Mouse (Mus musculus) large intestine, adult 2 months (tissue): ENCODE measurements at regions not wholly inside any gene's neighbourhood (a gene's known extent, or its start where the extent isn't known, plus 50 kb on each side); places are given as distances from the start of the nearest gene placed in this dataset.
"Not testable (repeated sequence)": the region's sequence is repeated elsewhere in the genome, so short reads cannot be mapped to it uniquely, and the experiment has no call there.

Experiments
- DNase-seq: peaks from one replicate; pipeline ENCODE4 v3.0.0-alpha.2; 2012; ENCODE audit warnings: low read depth, low spot score
- WGBS: fragments of 180-500 bp; shearing (Covaris S2); methylation state at CpG from one replicate; pipeline ENCODE4 v1.1.7; 2018; 5-methylcytosine and 5-hydroxymethylcytosine counted together

GRCm38 (mm10) chr9:9606322-9606721 lies 367.4 kb upstream of the Arhgap42 start:
- WGBS = 89% methylated on average over 1 of the region's 1 CpGs
- DNase-seq = no peak

DNA sequence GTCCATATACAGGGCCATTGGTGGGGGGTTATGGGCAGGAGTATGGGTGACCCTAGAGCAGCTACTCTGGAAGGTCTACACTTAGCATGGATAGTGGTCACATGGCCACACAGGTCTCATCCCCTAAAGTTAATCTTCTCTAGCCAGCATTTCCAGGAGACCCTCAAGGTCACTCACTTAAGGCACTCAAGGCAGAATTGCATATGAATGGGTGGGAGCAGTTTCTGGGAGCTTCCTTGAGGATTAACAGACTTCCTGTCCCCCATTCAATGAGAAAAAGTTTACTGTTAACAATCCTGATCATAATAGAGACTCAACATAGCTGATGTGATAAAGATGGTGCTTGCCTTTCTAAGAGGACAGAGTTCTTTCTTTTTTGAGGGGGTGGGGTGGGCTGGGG lies 352.4 kb upstream of the Arhgap42 start:
- no peak for DNase-seq

- DNase-seq = no peak
Measured at GRCm38 (mm10) chr9:9583011-9583605, 344.2 kb upstream of the Arhgap42 start.

DNA sequence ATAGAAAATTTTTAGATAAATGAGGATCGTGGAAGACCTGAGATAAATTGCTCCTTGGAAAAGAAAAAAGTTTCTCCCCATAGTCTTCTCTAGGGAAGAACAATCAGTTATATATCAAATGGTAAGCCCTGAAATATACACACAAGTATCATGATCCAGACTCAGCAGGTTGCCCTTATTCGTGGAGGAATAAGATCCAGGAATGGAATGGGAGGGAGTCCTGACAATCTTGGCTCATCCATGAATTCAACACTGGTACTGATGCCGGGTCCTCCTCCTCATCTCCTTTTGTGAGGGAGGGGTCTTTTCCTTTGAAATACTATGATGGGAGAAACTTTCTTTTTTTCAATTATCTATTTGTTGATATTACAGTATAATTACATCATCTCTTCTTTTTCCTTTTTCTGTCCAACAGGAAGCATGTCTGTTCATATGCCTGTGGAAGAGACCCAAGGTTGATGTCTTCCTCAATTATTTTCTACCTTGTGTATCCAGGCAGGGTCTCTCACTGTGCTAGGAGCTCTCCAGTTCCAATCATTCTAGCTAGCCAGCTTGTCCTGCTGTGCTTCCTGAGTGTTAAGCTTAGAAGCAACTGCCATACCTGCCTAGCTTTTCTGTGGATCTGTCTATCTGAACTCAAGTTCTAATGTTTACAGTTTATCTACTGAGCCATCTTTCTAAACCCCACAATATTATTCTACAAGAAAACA lies 343.6 kb upstream of the Arhgap42 start:
- 83% methylated on average over 3 of the region's 3 CpGs for WGBS
- DNase-seq = no peak

More at GRCm38 (mm10) chr9:9583011-9583605, 344.2 kb upstream of the Arhgap42 start:
- WGBS = 67% methylated on average over 2 of the region's 2 CpGs

- WGBS = 68% methylated on average over 5 of the region's 5 CpGs
- no peak for DNase-seq
Measured at GRCm38 (mm10) chr9:9568040-9568649, 329.2 kb upstream of the Arhgap42 start.

GRCm38 (mm10) chr9:9564551-9564950 lies 325.6 kb upstream of the Arhgap42 start:
- DNase-seq = no peak

DNA sequence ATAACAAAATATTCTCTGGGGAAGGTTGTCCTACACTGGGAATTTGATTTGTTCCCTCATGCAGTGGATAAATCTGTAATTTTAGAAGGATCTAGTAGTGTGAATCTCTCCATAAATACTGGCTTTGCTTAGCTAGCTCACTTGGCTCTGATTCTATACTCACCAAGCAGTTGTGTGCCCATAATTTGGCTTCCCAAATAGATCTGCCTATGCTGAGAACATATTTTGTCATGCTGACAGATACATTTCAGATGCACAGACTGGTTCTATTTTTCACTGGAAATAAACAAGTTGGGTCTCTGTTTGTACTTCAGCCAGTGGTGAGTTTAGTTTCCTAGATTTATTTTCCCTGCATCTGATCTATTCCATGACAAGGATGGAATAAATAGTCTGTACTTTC lies 309.8 kb upstream of the Arhgap42 start:
- DNase-seq = no peak

- DNase-seq = no peak
- 51% methylated on average over 3 of the region's 3 CpGs for WGBS
Measured at GRCm38 (mm10) chr9:9547570-9547969, 308.7 kb upstream of the Arhgap42 start.

DNA sequence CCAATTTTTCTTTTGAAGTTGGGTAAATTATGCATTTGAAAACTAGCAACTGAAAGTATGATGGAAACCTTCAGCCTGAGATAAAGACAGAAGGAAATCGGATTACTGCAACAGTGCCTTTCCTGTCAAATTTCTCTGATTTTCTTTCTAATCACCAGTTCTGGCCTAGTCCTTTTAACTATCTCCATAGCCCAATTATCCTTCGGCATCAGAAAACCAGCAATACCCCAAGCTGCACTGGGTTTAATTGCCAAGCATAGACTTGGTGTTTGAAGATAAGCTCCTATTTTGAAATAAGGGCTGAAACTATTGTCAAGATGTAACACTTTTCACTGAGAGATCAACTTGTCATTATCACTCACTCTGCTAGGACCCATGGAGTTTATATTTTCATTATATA lies 308.2 kb upstream of the Arhgap42 start:
- DNase-seq = no peak
- 85% methylated on average over 2 of the region's 2 CpGs for WGBS

- no peak for DNase-seq
- 85% methylated on average over 2 of the region's 2 CpGs for WGBS
Measured at GRCm38 (mm10) chr9:9500345-9500744, 261.4 kb upstream of the Arhgap42 start.

DNA sequence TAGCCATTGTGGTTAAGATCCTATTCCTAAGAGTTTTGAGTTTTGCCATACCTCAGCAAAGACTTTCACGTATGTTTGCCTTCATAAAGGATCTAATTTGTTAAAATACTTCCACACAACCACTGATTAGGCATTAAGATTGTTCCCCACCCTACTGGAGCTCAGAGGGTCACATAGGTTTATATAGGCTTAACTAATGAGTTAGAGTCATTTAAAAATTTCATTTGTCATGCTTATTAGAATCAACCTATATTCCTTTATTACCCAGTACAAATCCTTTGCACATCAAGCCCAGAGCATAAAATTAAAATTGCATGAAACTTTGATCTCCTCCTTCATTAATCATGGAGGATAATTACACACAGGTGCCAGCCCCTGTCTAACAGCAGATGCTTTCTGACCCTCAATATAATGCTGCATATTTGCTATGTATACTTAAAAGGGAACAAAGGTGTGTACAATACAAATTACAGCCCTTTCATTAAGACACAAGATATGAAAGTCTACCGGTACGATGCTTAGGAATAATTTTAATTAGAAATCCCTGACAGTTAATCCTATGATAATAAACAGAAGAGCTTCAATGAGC lies 254.8 kb upstream of the Arhgap42 start:
- 83% methylated on average over 3 of the region's 3 CpGs for WGBS
- DNase-seq = no peak

DNA sequence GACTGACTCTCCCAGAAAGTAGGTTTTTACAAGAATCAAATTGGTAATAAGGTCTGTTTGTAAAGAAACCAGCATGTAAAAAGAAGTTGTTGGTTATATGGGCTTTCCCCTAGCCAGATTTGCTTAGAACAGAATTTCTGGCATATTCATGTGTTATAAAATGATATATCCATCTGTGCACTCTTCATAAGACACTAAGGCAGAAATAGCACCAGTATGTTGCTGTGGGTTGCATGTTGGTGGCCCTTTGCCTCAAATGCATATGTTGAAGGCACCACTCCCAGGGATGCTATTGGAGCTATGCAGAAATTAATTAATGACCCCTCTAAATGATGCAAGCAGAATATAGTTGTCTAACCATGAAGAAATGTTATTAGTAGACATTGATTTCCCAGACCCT lies 238.2 kb upstream of the Arhgap42 start:
- DNase-seq = no peak

- 48% methylated on average over 8 of the region's 8 CpGs for WGBS
- DNase-seq = no peak
Measured at GRCm38 (mm10) chr9:9475009-9475744, 236.3 kb upstream of the Arhgap42 start.

GRCm38 (mm10) chr9:9444213-9444612 lies 205.3 kb upstream of the Arhgap42 start:
- no peak for DNase-seq
- WGBS = 87% methylated on average over 1 of the region's 1 CpGs

DNA sequence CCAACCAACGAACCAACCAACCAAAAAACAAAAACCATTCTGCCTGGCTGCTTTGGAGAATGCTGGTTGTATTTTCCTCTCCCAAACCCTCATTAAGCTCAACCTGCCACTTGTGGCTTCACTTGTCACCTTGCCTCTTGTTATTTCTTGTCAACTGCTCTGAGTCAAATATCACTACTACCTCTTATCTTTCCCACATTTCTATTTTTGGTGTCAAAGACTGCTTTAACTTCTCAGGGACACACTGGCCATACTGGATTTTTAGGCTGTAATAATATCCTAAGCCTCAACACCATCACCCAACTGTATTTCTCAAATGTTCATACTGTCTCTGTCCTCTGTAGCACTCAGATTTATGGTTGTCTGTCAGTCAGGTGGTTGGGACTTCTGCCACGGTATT lies 181.4 kb upstream of the Arhgap42 start:
- 68% methylated on average over 2 of the region's 2 CpGs for WGBS

GRCm38 (mm10) chr9:9412460-9413181 lies 173.7 kb upstream of the Arhgap42 start:
- no peak for DNase-seq
- WGBS = 65% methylated on average over 3 of the region's 3 CpGs

More for the DNA sequence above, 181.4 kb upstream of the Arhgap42 start:
- DNase-seq = no peak

- DNase-seq = not testable (repeated sequence)
- 44% methylated on average over 4 of the region's 4 CpGs for WGBS
Measured at GRCm38 (mm10) chr9:9394190-9394589, 155.3 kb upstream of the Arhgap42 start.

- WGBS = 65% methylated on average over 2 of the region's 2 CpGs
- DNase-seq = no peak
Measured at GRCm38 (mm10) chr9:9376650-9377189, 137.8 kb upstream of the Arhgap42 start.

GRCm38 (mm10) chr9:9375304-9375904 lies 136.5 kb upstream of the Arhgap42 start:
- WGBS = 18% methylated on average over 3 of the region's 3 CpGs
- peak; percentile 69 for DNase-seq
